Mouse (Mus musculus): ENCODE measurements at regions not wholly inside any gene's neighbourhood (a gene's known extent, or its start where the extent isn't known, plus 50 kb on each side); places are given as distances from the start of the nearest gene placed in this dataset.

GRCm38 (mm10) chr13:39950203-39950602 lies 411.0 kb downstream of the Ofcc1 start:
- Histone ChIP-seq H3K9ac (replicated peaks) (no peak overlapping the region), H3K27me3 (replicated peaks) (no peaks in the 10 kb centered on the region), H3K4me2 (no peak overlapping the region), H3K36me3 (no peaks in the 10 kb centered on the region), H3K9me3 (replicated peaks) (no peaks in the 10 kb centered on the region), H3K27ac (replicated peaks) (no peak overlapping the region), H3K4me1 (no peaks in the 10 kb centered on the region), H3K4me3 (replicated peaks) (no peak overlapping the region)
- no peak for ATAC-seq (ENCODE audit: low FRiP score)
- 81% methylated on average over 7 of the region's 7 CpGs for WGBS

GRCm38 (mm10) chr13:39935216-39935615 lies 426.0 kb downstream of the Ofcc1 start:
- no peaks in the 10 kb centered on the region for H3K27me3 ChIP-seq (replicated peaks)
- WGBS = 57% methylated on average over 2 of the region's 2 CpGs
- no peak overlapping the region for H3K4me2 ChIP-seq
- H3K4me3 ChIP-seq (replicated peaks) = no peak overlapping the region
- H3K9me3 ChIP-seq (replicated peaks) = no peaks in the 10 kb centered on the region
- H3K4me1 ChIP-seq = no peaks in the 10 kb centered on the region
- no peak overlapping the region for H3K9ac ChIP-seq (replicated peaks)
- H3K36me3 ChIP-seq = no peaks in the 10 kb centered on the region
- ATAC-seq (ENCODE audit: low FRiP score) = no peak
- no peak overlapping the region for H3K27ac ChIP-seq (replicated peaks)

GRCm38 (mm10) chr13:39931487-39931886 lies 429.8 kb downstream of the Ofcc1 start:
- H3K4me2 ChIP-seq = no peak overlapping the region
- no peaks in the 10 kb centered on the region for H3K36me3 ChIP-seq
- no peaks in the 10 kb centered on the region for H3K9me3 ChIP-seq (replicated peaks)
- no peak overlapping the region for H3K4me3 ChIP-seq (replicated peaks)
- ATAC-seq (ENCODE audit: low FRiP score) = no peak
- 53% methylated on average over 3 of the region's 3 CpGs for WGBS
- no peak overlapping the region for H3K27ac ChIP-seq (replicated peaks)
- H3K27me3 ChIP-seq (replicated peaks) = no peaks in the 10 kb centered on the region
- H3K4me1 ChIP-seq = no peaks in the 10 kb centered on the region
- H3K9ac ChIP-seq (replicated peaks) = no peak overlapping the region

- Histone ChIP-seq H3K4me3 (replicated peaks) (no peak overlapping the region), H3K36me3 (no peaks in the 10 kb centered on the region), H3K27ac (replicated peaks) (no peak overlapping the region), H3K4me2 (no peak overlapping the region), H3K4me1 (no peaks in the 10 kb centered on the region), H3K9ac (replicated peaks) (no peak overlapping the region), H3K9me3 (replicated peaks) (no peaks in the 10 kb centered on the region), H3K27me3 (replicated peaks) (no peaks in the 10 kb centered on the region)
- 81% methylated on average over 7 of the region's 7 CpGs for WGBS
- no peak for ATAC-seq (ENCODE audit: low FRiP score)
Measured at GRCm38 (mm10) chr13:39928573-39928972, 432.7 kb downstream of the Ofcc1 start.

- H3K4me2 ChIP-seq = no peak overlapping the region
- no peaks in the 10 kb centered on the region for H3K36me3 ChIP-seq
- H3K9me3 ChIP-seq (replicated peaks) = no peaks in the 10 kb centered on the region
- no peak overlapping the region for H3K9ac ChIP-seq (replicated peaks)
- H3K4me3 ChIP-seq (replicated peaks) = no peak overlapping the region
- no peak overlapping the region for H3K27ac ChIP-seq (replicated peaks)
- ATAC-seq (ENCODE audit: low FRiP score) = no peak
- no peaks in the 10 kb centered on the region for H3K27me3 ChIP-seq (replicated peaks)
- no peaks in the 10 kb centered on the region; the same call in 1 of the 2 replicates for H3K4me1 ChIP-seq
- WGBS = 92% methylated on average over 4 of the region's 4 CpGs
Measured at GRCm38 (mm10) chr13:39924366-39924765, 436.9 kb downstream of the Ofcc1 start.

GRCm38 (mm10) chr13:39923113-39923512 lies 438.1 kb downstream of the Ofcc1 start:
- Histone ChIP-seq H3K36me3 (no peaks in the 10 kb centered on the region), H3K9me3 (replicated peaks) (no peaks in the 10 kb centered on the region), H3K4me2 (no peak overlapping the region), H3K27me3 (replicated peaks) (no peaks in the 10 kb centered on the region), H3K27ac (replicated peaks) (no peak overlapping the region), H3K4me1 (no peaks in the 10 kb centered on the region; the same call in 1 of the 2 replicates), H3K4me3 (replicated peaks) (no peak overlapping the region), H3K9ac (replicated peaks) (no peak overlapping the region)
- no peak for ATAC-seq (ENCODE audit: low FRiP score)
- WGBS = 52% methylated on average over 9 of the region's 9 CpGs

- no peaks in the 10 kb centered on the region for H3K4me1 ChIP-seq
- ATAC-seq (ENCODE audit: low FRiP score) = no peak
- no peaks in the 10 kb centered on the region for H3K36me3 ChIP-seq
- no peak overlapping the region for H3K4me3 ChIP-seq (replicated peaks)
- no peaks in the 10 kb centered on the region for H3K27me3 ChIP-seq (replicated peaks)
- no peak overlapping the region for H3K27ac ChIP-seq (replicated peaks)
- 30% methylated on average over 10 of the region's 10 CpGs for WGBS
- no peaks in the 10 kb centered on the region for H3K9me3 ChIP-seq (replicated peaks)
- no peak overlapping the region for H3K4me2 ChIP-seq
- H3K9ac ChIP-seq (replicated peaks) = no peak overlapping the region
Measured at GRCm38 (mm10) chr13:39907720-39908119, 453.5 kb downstream of the Ofcc1 start.

GRCm38 (mm10) chr13:39904264-39904663 lies 457.0 kb downstream of the Ofcc1 start:
- Histone ChIP-seq H3K4me1 (no peaks in the 10 kb centered on the region), H3K27me3 (replicated peaks) (no peaks in the 10 kb centered on the region), H3K4me2 (no peak overlapping the region), H3K4me3 (replicated peaks) (no peak overlapping the region), H3K36me3 (no peaks in the 10 kb centered on the region), H3K9ac (replicated peaks) (no peak overlapping the region), H3K27ac (replicated peaks) (no peak overlapping the region), H3K9me3 (replicated peaks) (no peaks in the 10 kb centered on the region)
- WGBS = 16% methylated on average over 8 of the region's 8 CpGs
- no peak for ATAC-seq (ENCODE audit: low FRiP score)

- 72% methylated on average over 3 of the region's 3 CpGs for WGBS
- no peak overlapping the region for H3K4me2 ChIP-seq
- no peaks in the 10 kb centered on the region for H3K9me3 ChIP-seq (replicated peaks)
- H3K4me1 ChIP-seq = no peaks in the 10 kb centered on the region
- H3K27me3 ChIP-seq (replicated peaks) = no peaks in the 10 kb centered on the region
- H3K4me3 ChIP-seq (replicated peaks) = no peak overlapping the region
- ATAC-seq (ENCODE audit: low FRiP score) = no peak
- no peak overlapping the region for H3K9ac ChIP-seq (replicated peaks)
- H3K36me3 ChIP-seq = no peaks in the 10 kb centered on the region
- no peak overlapping the region for H3K27ac ChIP-seq (replicated peaks)
Measured at GRCm38 (mm10) chr13:39903319-39903718, 457.9 kb downstream of the Ofcc1 start.

- no peak overlapping the region for H3K9ac ChIP-seq (replicated peaks)
- no peak overlapping the region for H3K4me3 ChIP-seq (replicated peaks)
- no peaks in the 10 kb centered on the region for H3K27me3 ChIP-seq (replicated peaks)
- H3K36me3 ChIP-seq = no peaks in the 10 kb centered on the region
- H3K4me2 ChIP-seq = no peak overlapping the region
- no peak overlapping the region for H3K27ac ChIP-seq (replicated peaks)
- ATAC-seq (ENCODE audit: low FRiP score) = no peak
- H3K9me3 ChIP-seq (replicated peaks) = no peaks in the 10 kb centered on the region
- WGBS = 87% methylated on average over 2 of the region's 2 CpGs
- H3K4me1 ChIP-seq = no peaks in the 10 kb centered on the region
Measured at GRCm38 (mm10) chr13:39899332-39899731, 461.9 kb downstream of the Ofcc1 start.

- no peaks in the 10 kb centered on the region for H3K27me3 ChIP-seq (replicated peaks)
- H3K4me2 ChIP-seq = no peak overlapping the region
- H3K4me1 ChIP-seq = no peaks in the 10 kb centered on the region
- ATAC-seq (ENCODE audit: low FRiP score) = no peak
- 86% methylated on average over 5 of the region's 5 CpGs for WGBS
- H3K9ac ChIP-seq (replicated peaks) = no peak overlapping the region
- no peak overlapping the region for H3K4me3 ChIP-seq (replicated peaks)
- no peaks in the 10 kb centered on the region for H3K36me3 ChIP-seq
- H3K27ac ChIP-seq (replicated peaks) = no peak overlapping the region
- no peaks in the 10 kb centered on the region for H3K9me3 ChIP-seq (replicated peaks)
Measured at GRCm38 (mm10) chr13:39898412-39898979, 462.8 kb downstream of the Ofcc1 start.

- ATAC-seq (ENCODE audit: low FRiP score) = no peak
- Histone ChIP-seq H3K27ac (replicated peaks) (no peak overlapping the region), H3K9ac (replicated peaks) (no peak overlapping the region), H3K4me2 (no peak overlapping the region), H3K27me3 (replicated peaks) (no peaks in the 10 kb centered on the region), H3K36me3 (no peaks in the 10 kb centered on the region), H3K4me3 (replicated peaks) (no peak overlapping the region), H3K9me3 (replicated peaks) (no peaks in the 10 kb centered on the region), H3K4me1 (no peaks in the 10 kb centered on the region)
- WGBS = 59% methylated on average over 5 of the region's 5 CpGs
Measured at GRCm38 (mm10) chr13:39894159-39894558, 467.1 kb downstream of the Ofcc1 start.

- Histone ChIP-seq H3K9ac (replicated peaks) (no peak overlapping the region), H3K4me1 (peaks cover 5% of the 10 kb centered on the region), H3K36me3 (no peaks in the 10 kb centered on the region), H3K4me3 (replicated peaks) (no peak overlapping the region), H3K27me3 (replicated peaks) (no peaks in the 10 kb centered on the region; the same call in 1 of the 2 replicates), H3K27ac (replicated peaks) (no peak overlapping the region), H3K4me2 (no peak overlapping the region), H3K9me3 (replicated peaks) (no peaks in the 10 kb centered on the region)
- no peak for ATAC-seq (ENCODE audit: low FRiP score)
- 87% methylated on average over 7 of the region's 7 CpGs for WGBS
Measured at GRCm38 (mm10) chr13:39881066-39881465, 480.2 kb downstream of the Ofcc1 start.
